Mouse (Mus musculus): ENCODE results near the gene Mzf1. TPM values are rescaled to one million over a fixed set of nuclear protein-coding genes. Genes with fewer than 3 reads are reported as not detected.

Mzf1 gene
- total and polyA plus RNA-seq, 3 experiments: 0.31 to 0.55 (median 0.50) TPM

- TF ChIP-seq MEF2A (IDR thresholded peaks at IDR 0.05; ENCODE audit: borderline replicate concordance, low read depth, low read length) (peak; percentile 68), NELFE (IDR thresholded peaks at IDR 0.05; ENCODE audit: low read depth, low read length) (peak; percentile 84), KAT2A (IDR thresholded peaks at IDR 0.05; ENCODE audit: insufficient replicate concordance, low read length) (peak; percentile 77; the same call in 1 of the 2 replicates), ZMIZ1 (IDR thresholded peaks at IDR 0.05; ENCODE audit: low read depth, low read length) (peak; percentile 91)
Observed at GRCm38 (mm10) chr7:13034148-13034977, 20.2 kb downstream of the Mzf1 start, which contains the start of gene Chmp2a (continued).

GRCm38 (mm10) chr7:13033451-13034147 lies 21.0 kb downstream of the Mzf1 start:
- Histone ChIP-seq H3K36me3 (replicated peaks in 1 of 2; ENCODE audit: control insufficient read depth in 1 of 2, insufficient read depth in 1 of 2, low read length in 1 of 2) (peaks cover 58 to 69% of the 10 kb centered on the region in 2 experiments), H3K79me2 (replicated peaks; ENCODE audit: control insufficient read depth, extremely low read depth, insufficient read depth, poor library complexity, severe bottlenecking) (peaks cover 22% of the 10 kb centered on the region), H3K4me3 (replicated peaks in 1 of 3; ENCODE audit: low read depth in 2 of 3, low read length in 2 of 3, poor library complexity in 1 of 3) (peak overlapping the region; percentile 65 to 89 (median 73)), H3K4me1 (ENCODE audit: control insufficient read depth in 1 of 2, insufficient read depth in 2 of 2) (peaks cover 20 to 56% of the 10 kb centered on the region in 2 experiments), H3K9ac (ENCODE audit: insufficient read depth, low read depth) (peak overlapping the region; percentile 77), H3K27me3 (replicated peaks) (no peaks in the 10 kb centered on the region), H3K4me2 (ENCODE audit: insufficient read depth, low read depth, poor library complexity, severe bottlenecking) (peak overlapping the region; percentile 52), H3K9me3 (replicated peaks; ENCODE audit: low read length) (no peaks in the 10 kb centered on the region), H3K27ac (ENCODE audit: insufficient read depth, low read depth) (peak overlapping the region; percentile 93)
- dilution Hi-C loops (cut with MboI; ENCODE audit: extremely low pct_ligation_motif_present, extremely low pct_unique_long_range_greater_than_20kb, low sequenced_read_pairs): no loop called here
- no peak for TF ChIP-seq ZNF384 (IDR thresholded peaks at IDR 0.05; ENCODE audit: low read depth, low read length)
- no peak for TF ChIP-seq ZC3H11A (IDR thresholded peaks at IDR 0.05; ENCODE audit: low read depth, low read length)
- no peak for TF ChIP-seq JUND (conservative IDR thresholded peaks at IDR 0.05; ENCODE audit: low read depth, low read length)
- no peak for TF ChIP-seq CHD1 (IDR thresholded peaks at IDR 0.05; ENCODE audit: low read depth, low read length)
- no peak for TF ChIP-seq ZMIZ1 (IDR thresholded peaks at IDR 0.05; ENCODE audit: low read depth, low read length)
- no peak for TF ChIP-seq IRF4 (IDR thresholded peaks at IDR 0.05; ENCODE audit: low read depth, low read length)
- TF ChIP-seq PAX5 (IDR thresholded peaks at IDR 0.05; ENCODE audit: low read length): no peak
- no peak for TF ChIP-seq MEF2A (IDR thresholded peaks at IDR 0.05; ENCODE audit: borderline replicate concordance, low read depth, low read length)
- TF ChIP-seq ETS1 (conservative IDR thresholded peaks at IDR 0.05; ENCODE audit: low read depth, low read length): no peak
- no peak for TF ChIP-seq NRF1 (IDR thresholded peaks at IDR 0.05; ENCODE audit: low read depth, low read length)
- no peak for TF ChIP-seq UBTF (IDR thresholded peaks at IDR 0.05; ENCODE audit: low read depth, low read length)
- TF ChIP-seq RAD21 (IDR thresholded peaks at IDR 0.05; ENCODE audit: low read depth, low read length): no peak
- no peak for TF ChIP-seq GABPA (IDR thresholded peaks at IDR 0.05; ENCODE audit: insufficient replicate concordance, low read depth, low read length)
- no peak for TF ChIP-seq TBP (conservative IDR thresholded peaks at IDR 0.05; ENCODE audit: low read depth, low read length)
- TF ChIP-seq MXI1 (IDR thresholded peaks at IDR 0.05; ENCODE audit: low read depth, low read length): no peak
- no peak for TF ChIP-seq JUN (IDR thresholded peaks at IDR 0.05; ENCODE audit: insufficient read depth, low read depth, low read length)
- no peak for TF ChIP-seq RCOR1 (conservative IDR thresholded peaks at IDR 0.05; ENCODE audit: low read depth, low read length)
- in situ Hi-C loops (cut with MboI; ENCODE audit: low pct_ligation_motif_present, low pct_unique_long_range_greater_than_20kb, low sequenced_read_pairs): no loop called here
- no peak for DNase-seq (ENCODE audit: extremely low read depth)

All from CH12.LX (cell line).